Mouse (Mus musculus) retina, adult 2 months (tissue): ENCODE measurements at regions not wholly inside any gene's neighbourhood (a gene's known extent, or its start where the extent isn't known, plus 50 kb on each side); places are given as distances from the start of the nearest gene placed in this dataset.

Source experiments
- DNase-seq: peaks from one replicate; pipeline ENCODE4 v3.0.0-alpha.2; 2012; ENCODE audit warnings: low read depth, low spot score

- no peak for DNase-seq
These were observed 56.4 kb downstream of the Cyp26a1 start for GRCm38 (mm10) chr19:37754024-37754423.

- DNase-seq = no peak
These were observed 57.8 kb downstream of the Cyp26a1 start for GRCm38 (mm10) chr19:37755372-37755771.

- no peak for DNase-seq
These were observed 71.8 kb downstream of the Cyp26a1 start for GRCm38 (mm10) chr19:37769376-37769775.

- DNase-seq = no peak
These were observed 74.4 kb downstream of the Cyp26a1 start for GRCm38 (mm10) chr19:37771956-37772355.

- no peak for DNase-seq
These were observed 77.0 kb downstream of the Cyp26a1 start for GRCm38 (mm10) chr19:37774551-37774950.

GRCm38 (mm10) chr19:37774966-37775365 is 77.4 kb downstream of the Cyp26a1 start:
- no peak for DNase-seq

- no peak for DNase-seq
These were observed 80.4 kb downstream of the Cyp26a1 start for GRCm38 (mm10) chr19:37777961-37778360.

- no peak for DNase-seq
These were observed 81.0 kb downstream of the Cyp26a1 start for GRCm38 (mm10) chr19:37778568-37778967.

GRCm38 (mm10) chr19:37788540-37788939 is 90.9 kb downstream of the Cyp26a1 start:
- no peak for DNase-seq

- DNase-seq = peak; percentile 26
These were observed 92.1 kb downstream of the Cyp26a1 start for GRCm38 (mm10) chr19:37789576-37790180.

GRCm38 (mm10) chr19:37790281-37791073 is 92.9 kb downstream of the Cyp26a1 start:
- no peak for DNase-seq

- DNase-seq = no peak
These were observed 95.6 kb downstream of the Cyp26a1 start for GRCm38 (mm10) chr19:37793176-37793575.

- DNase-seq = no peak
These were observed 98.2 kb downstream of the Cyp26a1 start for GRCm38 (mm10) chr19:37795552-37796343.

- DNase-seq = no peak
These were observed 102.6 kb downstream of the Cyp26a1 start for GRCm38 (mm10) chr19:37800161-37800660.

GRCm38 (mm10) chr19:37809666-37810065 is 112.1 kb downstream of the Cyp26a1 start:
- DNase-seq = no peak

GRCm38 (mm10) chr19:37814089-37815073 is 116.8 kb downstream of the Cyp26a1 start:
- no peak for DNase-seq

- DNase-seq = no peak
These were observed 118.0 kb downstream of the Cyp26a1 start for GRCm38 (mm10) chr19:37815627-37816026.

- no peak for DNase-seq
These were observed 123.6 kb downstream of the Cyp26a1 start for GRCm38 (mm10) chr19:37821243-37821642.

GRCm38 (mm10) chr19:37821671-37822190 is 124.1 kb downstream of the Cyp26a1 start:
- DNase-seq = no peak

- no peak for DNase-seq
These were observed 126.6 kb downstream of the Cyp26a1 start for GRCm38 (mm10) chr19:37824155-37824554.

- no peak for DNase-seq
These were observed 133.8 kb downstream of the Cyp26a1 start for GRCm38 (mm10) chr19:37831406-37831805.
